Mouse (Mus musculus) hematopoietic stem cell, adult 5-6 weeks (primary cell): ENCODE data around the gene Tyk2. TPM values are rescaled to one million over a fixed set of nuclear protein-coding genes. Genes with fewer than 3 reads are reported as not detected.

Experiments
- ATAC-seq, 2 experiments: fragments of 125-278 bp in 1 of 2; replicated peaks in 1 of 2; 2 replicates each; pipeline ENCODE4 v1.8.0; 2016 to 2017; ENCODE audit warnings: inconsistent platforms in 2 of 2, mild to moderate bottlenecking in 2 of 2, moderate number of reproducible peaks in 2 of 2, low read depth in 1 of 2, moderate TSS enrichment in 1 of 2; ENCODE audit not compliant: low FRiP score in 2 of 2, poor library complexity in 2 of 2, severe bottlenecking in 2 of 2, insufficient read depth in 1 of 2, low TSS enrichment in 1 of 2
- total RNA-seq: library from RNA; stranded (forward); fragments of 172-1452, 232-1000 nt; gene quantifications from 2 replicates; pipeline ENCODE4 v1.2.3, GENCODE M21; 2017

The Tyk2 gene
- total RNA-seq = 12.2 and 19.4 TPM in 2 replicates

GRCm38 (mm10) chr9:21131059-21131956, at the start of gene Tyk2:
Gene Tyk2, minus strand, starts transcription at chr9:21131243.
- ATAC-seq = peak; percentile 94

- no peak for ATAC-seq
Observed at GRCm38 (mm10) chr9:21180841-21181240, 49.8 kb upstream of the Tyk2 start.

GRCm38 (mm10) chr9:21180402-21180801, 49.4 kb upstream of the Tyk2 start:
- ATAC-seq = no peak

- no peak for ATAC-seq
Observed at GRCm38 (mm10) chr9:21172364-21172763, 41.3 kb upstream of the Tyk2 start.

GRCm38 (mm10) chr9:21169157-21169556, 38.1 kb upstream of the Tyk2 start:
- no peak for ATAC-seq

GRCm38 (mm10) chr9:21168161-21169123, 37.4 kb upstream of the Tyk2 start:
- ATAC-seq = peak; percentile 51 to 63

- ATAC-seq = no peak
Observed at GRCm38 (mm10) chr9:21167140-21168097, 36.4 kb upstream of the Tyk2 start.

- ATAC-seq = no peak
Observed at GRCm38 (mm10) chr9:21166516-21166915, 35.5 kb upstream of the Tyk2 start.

- no peak for ATAC-seq
Observed at GRCm38 (mm10) chr9:21165952-21166451, 35.0 kb upstream of the Tyk2 start.

- 0 out of 4 replicates have a peak, but pooled peaks of 1 of the 2 experiments have one; percentile 3 for ATAC-seq
Observed at GRCm38 (mm10) chr9:21165041-21165951, 34.3 kb upstream of the Tyk2 start, which contains the start of gene Pde4a. Gene Pde4a, plus strand, starts transcription at chr9:21165714.

GRCm38 (mm10) chr9:21164072-21164471, 33.0 kb upstream of the Tyk2 start:
- no peak for ATAC-seq

- no peak for ATAC-seq
Observed at GRCm38 (mm10) chr9:21163086-21164050, 32.3 kb upstream of the Tyk2 start.

- ATAC-seq = peak; percentile 85 to 92
Observed at GRCm38 (mm10) chr9:21161209-21161909, 30.3 kb upstream of the Tyk2 start.

GRCm38 (mm10) chr9:21154787-21155186, 23.7 kb upstream of the Tyk2 start:
- ATAC-seq = no peak
